Mouse (Mus musculus) brain, embryonic 14.5 days (tissue): ENCODE data around the gene Med24.

ENCODE experiments used
- CTCF ChIP-seq: fragments of 200-500 bp; IDR thresholded peaks from 2 replicates; pipeline ENCODE4 v1.5.1; 2012; ENCODE audit warnings: inconsistent platforms, mild to moderate bottlenecking, moderate library complexity, borderline replicate concordance; ENCODE audit not compliant: insufficient read depth, insufficient read length; ENCODE audit errors: extremely low read depth
- POLR2A ChIP-seq: fragments of 200-500 bp; IDR thresholded peaks from 2 replicates; pipeline ENCODE4 v1.6.1; 2012; ENCODE audit warnings: mild to moderate bottlenecking, inconsistent platforms, borderline replicate concordance; ENCODE audit not compliant: poor library complexity, insufficient read depth, insufficient read length, severe bottlenecking; ENCODE audit errors: extremely low read depth

- TF ChIP-seq CTCF (no peak), POLR2A (no peak)
Measured at GRCm38 (mm10) chr11:98764746-98765145, 35.5 kb upstream of the Med24 start.
